ENCODE assay signal across 9 mouse cellular contexts in genomic region chr17:56137839-56138613, GRCm38 (mm10). TPM values are rescaled to one million over a fixed set of nuclear protein-coding genes. Genes with fewer than 3 reads are reported as not detected.
DNase-seq lines count a peak whose midpoint lies in the region; ATAC-seq and TF ChIP-seq lines count a peak whose summit lies in the region.
"Had no signal": no experiment of that assay in that cellular context is flagged by ENCODE, and none has a peak within 500 bp of the region (broad histone marks: within the 10 kb centered on the region; RNA-seq: fewer than 3 reads in every experiment).

No protein-coding gene starts in this region.

- no peak for TF ChIP-seq POLR2A in olfactory bulb, adult 2 months (IDR thresholded peaks at IDR 0.05; ENCODE audit: insufficient read depth, low read depth, low read length)

- H3K36me3 ChIP-seq in forebrain, embryonic 10.5 days (replicated peaks) = no peaks in the 10 kb centered on the region
- H3K36me3 ChIP-seq in forebrain, embryonic 11.5 days (ENCODE audit: control insufficient read depth, insufficient read depth, low read length) = no peaks in the 10 kb centered on the region
- no peaks in the 10 kb centered on the region for H3K36me3 ChIP-seq in neural tube, embryonic 11.5 days (ENCODE audit: control insufficient read depth, insufficient read depth, low read length)
- no peaks in the 10 kb centered on the region for H3K36me3 ChIP-seq in intestine, embryonic 14.5 days (ENCODE audit: control insufficient read depth, insufficient read depth, low read length)

- ATAC-seq in forebrain, embryonic 11.5 days (replicated peaks; ENCODE audit: low FRiP score) = no peak
- ATAC-seq in neural tube, embryonic 11.5 days (ENCODE audit: insufficient read depth, low FRiP score, low TSS enrichment) = no peak
- ATAC-seq in intestine, embryonic 14.5 days (replicated peaks; ENCODE audit: low FRiP score, low TSS enrichment, low read depth) = no peak

- TF ChIP-seq CTCF in olfactory bulb, adult 2 months (IDR thresholded peaks at IDR 0.05; ENCODE audit: insufficient read depth, low read depth, low read length) = no peak

- peaks cover 79% of the 10 kb centered on the region for H3K27me3 ChIP-seq in forebrain, embryonic 10.5 days (ENCODE audit: poor library complexity, severe bottlenecking)
- H3K27me3 ChIP-seq in forebrain, embryonic 11.5 days (ENCODE audit: control insufficient read depth, insufficient read depth, low read length) = peaks cover 37% of the 10 kb centered on the region
- H3K27me3 ChIP-seq in neural tube, embryonic 11.5 days (ENCODE audit: control insufficient read depth, insufficient read depth, low read length) = peaks cover 41% of the 10 kb centered on the region
- H3K27me3 ChIP-seq in intestine, embryonic 14.5 days (replicated peaks; ENCODE audit: control insufficient read depth, insufficient read depth, low read length) = peaks cover 49% of the 10 kb centered on the region

- 0 out of 2 replicates have a peak overlapping the region, but pooled peaks have one; percentile 6 for H3K4me3 ChIP-seq in forebrain, embryonic 10.5 days
- no peak overlapping the region for H3K4me3 ChIP-seq in forebrain, embryonic 11.5 days (ENCODE audit: low read depth, low read length)
- H3K4me3 ChIP-seq in neural tube, embryonic 11.5 days (ENCODE audit: low read depth, low read length) = no peak overlapping the region
- no peak overlapping the region for H3K4me3 ChIP-seq in intestine, embryonic 14.5 days (ENCODE audit: low read depth, low read length)
- peak overlapping the region; percentile 86 for H3K4me3 ChIP-seq in olfactory bulb, adult 2 months (ENCODE audit: insufficient read depth, low read depth, low read length)

- H3K9ac ChIP-seq in forebrain, embryonic 11.5 days (ENCODE audit: low read length) = no peak overlapping the region
- no peak overlapping the region for H3K9ac ChIP-seq in neural tube, embryonic 11.5 days (ENCODE audit: low read length)
- H3K9ac ChIP-seq in intestine, embryonic 14.5 days (ENCODE audit: low read length) = no peak overlapping the region
- H3K9ac ChIP-seq: liver, embryonic 14.5 days had no signal

- H3K4me1 ChIP-seq in forebrain, embryonic 10.5 days = peaks cover 75% of the 10 kb centered on the region
- H3K4me1 ChIP-seq in forebrain, embryonic 11.5 days (replicated peaks; ENCODE audit: control insufficient read depth, insufficient read depth, low read length) = peaks cover 15% of the 10 kb centered on the region
- H3K4me1 ChIP-seq in neural tube, embryonic 11.5 days (ENCODE audit: control insufficient read depth, insufficient read depth, low read length) = peaks cover 22% of the 10 kb centered on the region
- H3K4me1 ChIP-seq in intestine, embryonic 14.5 days (replicated peaks; ENCODE audit: control insufficient read depth, insufficient read depth, low read length) = peaks cover 33% of the 10 kb centered on the region
- H3K4me1 ChIP-seq in olfactory bulb, adult 2 months (ENCODE audit: control insufficient read depth, insufficient read depth, low read length) = peaks cover 61% of the 10 kb centered on the region

- no peak overlapping the region for H3K27ac ChIP-seq in forebrain, embryonic 10.5 days
- no peak overlapping the region for H3K27ac ChIP-seq in forebrain, embryonic 11.5 days (ENCODE audit: low read depth, low read length)
- no peak overlapping the region for H3K27ac ChIP-seq in neural tube, embryonic 11.5 days (ENCODE audit: low read depth, low read length)
- no peak overlapping the region for H3K27ac ChIP-seq in intestine, embryonic 14.5 days (ENCODE audit: low read depth)
- H3K27ac ChIP-seq in olfactory bulb, adult 2 months (ENCODE audit: insufficient read depth, low read depth, low read length) = no peak overlapping the region
- H3K27ac ChIP-seq: liver, embryonic 14.5 days had no signal

- no peaks in the 10 kb centered on the region for H3K9me3 ChIP-seq in forebrain, embryonic 10.5 days
- H3K9me3 ChIP-seq in forebrain, embryonic 11.5 days (ENCODE audit: control insufficient read depth, low read length) = no peaks in the 10 kb centered on the region
- no peaks in the 10 kb centered on the region for H3K9me3 ChIP-seq in neural tube, embryonic 11.5 days (ENCODE audit: control insufficient read depth, low read length)
- no peaks in the 10 kb centered on the region for H3K9me3 ChIP-seq in intestine, embryonic 14.5 days (ENCODE audit: control insufficient read depth, low read length)

- 10% methylated on average over 25 of the region's 25 CpGs for WGBS in forebrain, embryonic 10.5 days
- WGBS in forebrain, embryonic 11.5 days = 16% methylated on average over 25 of the region's 25 CpGs
- WGBS in neural tube, embryonic 11.5 days = 16% methylated on average over 25 of the region's 25 CpGs
- 16% methylated on average over 25 of the region's 25 CpGs for WGBS in intestine, embryonic 14.5 days
- WGBS in olfactory bulb, adult 2 months = 27% methylated on average over 25 of the region's 25 CpGs

- no peak for DNase-seq in forebrain, embryonic 10.5 days (ENCODE audit: extremely low spot score, low spot score)
- no peak for DNase-seq in forebrain, embryonic 11.5 days (ENCODE audit: low spot score)
- no peak for DNase-seq in neural tube, embryonic 11.5 days (ENCODE audit: low spot score)
- DNase-seq in neural tube, embryonic 10.5 days (ENCODE audit: extremely low spot score, low spot score) = no peak
- no peak for DNase-seq in intestine, embryonic 14.5 days (ENCODE audit: low spot score)
- DNase-seq in Muller cell, postnatal 12 days (ENCODE audit: inconsistent ontology term) = no peak
- no peak for DNase-seq in T-cell, adult 2 months (ENCODE audit: low spot score)

- H3K4me2 ChIP-seq in forebrain, embryonic 11.5 days (ENCODE audit: low read depth, low read length, severe bottlenecking) = no peak overlapping the region
- peak overlapping the region; percentile 97; the same call in 1 of the 2 replicates for H3K4me2 ChIP-seq in neural tube, embryonic 11.5 days (ENCODE audit: low read depth)
- peak overlapping the region; percentile 32 for H3K4me2 ChIP-seq in intestine, embryonic 14.5 days (ENCODE audit: low read length)

RNA-seq across cellular contexts. Expression of gene Sema6b, which starts 2.1 kb away (rescaled TPM):
- polyA plus RNA-seq in forebrain, embryonic 10.5 days (2016; fragmentation: Nextera tagmentation; extraction: Ambion mirVana) = 0.44 and 0.67 TPM in 2 replicates
- polyA plus RNA-seq in forebrain, embryonic 11.5 days (2014; fragmentation: Nextera tagmentation; extraction: Ambion mirVana) = 1.4 and 2.5 TPM in 2 replicates
- 3.9 and 4.3 TPM in 2 replicates for polyA plus RNA-seq in neural tube, embryonic 11.5 days (2014; fragmentation: Nextera tagmentation; extraction: Ambion mirVana)
- 0.86 and 1.3 TPM in 2 replicates for polyA plus RNA-seq in intestine, embryonic 14.5 days (2014; fragmentation: Nextera tagmentation; extraction: Ambion mirVana)
- polyA plus RNA-seq in olfactory bulb, adult 2 months (2012; ENCODE audit: insufficient read depth, insufficient read length, low replicate concordance, missing spikeins) = not detected in 2 replicates

RNA-seq across cellular contexts. Expression of gene Lrg1, which starts 16.2 kb away (rescaled TPM):
- polyA plus RNA-seq in forebrain, embryonic 10.5 days (2016; fragmentation: Nextera tagmentation; extraction: Ambion mirVana) = not detected in 2 replicates
- 0.17 and 0.51 TPM in 2 replicates for polyA plus RNA-seq in forebrain, embryonic 11.5 days (2014; fragmentation: Nextera tagmentation; extraction: Ambion mirVana)
- polyA plus RNA-seq in neural tube, embryonic 11.5 days (2014; fragmentation: Nextera tagmentation; extraction: Ambion mirVana) = not detected in 2 replicates
- 0.16 TPM in 1 of 2 replicates, not detected in the other for polyA plus RNA-seq in intestine, embryonic 14.5 days (2014; fragmentation: Nextera tagmentation; extraction: Ambion mirVana)
- polyA plus RNA-seq in olfactory bulb, adult 2 months (2012; ENCODE audit: insufficient read depth, insufficient read length, low replicate concordance, missing spikeins) = not detected in 2 replicates

RNA-seq across cellular contexts. Expression of gene Plin5, which starts 20.6 kb away (rescaled TPM):
- 0.25 and 0.33 TPM in 2 replicates for polyA plus RNA-seq in forebrain, embryonic 10.5 days (2016; fragmentation: Nextera tagmentation; extraction: Ambion mirVana)
- 0.21 TPM in 1 of 2 replicates, not detected in the other for polyA plus RNA-seq in forebrain, embryonic 11.5 days (2014; fragmentation: Nextera tagmentation; extraction: Ambion mirVana)
- 0.16 and 0.23 TPM in 2 replicates for polyA plus RNA-seq in neural tube, embryonic 11.5 days (2014; fragmentation: Nextera tagmentation; extraction: Ambion mirVana)
- polyA plus RNA-seq in intestine, embryonic 14.5 days (2014; fragmentation: Nextera tagmentation; extraction: Ambion mirVana) = 0.58 TPM in 2 replicates
- polyA plus RNA-seq in olfactory bulb, adult 2 months (2012; ENCODE audit: insufficient read depth, insufficient read length, low replicate concordance, missing spikeins) = not detected in 2 replicates

RNA-seq across cellular contexts. Expression of gene Tnfaip8l1, which starts 24.3 kb away (rescaled TPM):
- 7.4 and 8.1 TPM in 2 replicates for polyA plus RNA-seq in forebrain, embryonic 10.5 days (2016; fragmentation: Nextera tagmentation; extraction: Ambion mirVana)
- 7.7 and 8.4 TPM in 2 replicates for polyA plus RNA-seq in forebrain, embryonic 11.5 days (2014; fragmentation: Nextera tagmentation; extraction: Ambion mirVana)
- 10.2 and 11.0 TPM in 2 replicates for polyA plus RNA-seq in neural tube, embryonic 11.5 days (2014; fragmentation: Nextera tagmentation; extraction: Ambion mirVana)
- polyA plus RNA-seq in intestine, embryonic 14.5 days (2014; fragmentation: Nextera tagmentation; extraction: Ambion mirVana) = 11.3 and 14.0 TPM in 2 replicates
- not detected in 2 replicates for polyA plus RNA-seq in olfactory bulb, adult 2 months (2012; ENCODE audit: insufficient read depth, insufficient read length, low replicate concordance, missing spikeins)

RNA-seq across cellular contexts. Expression of gene Plin4, which starts 28.4 kb away (rescaled TPM):
- polyA plus RNA-seq in forebrain, embryonic 10.5 days (2016; fragmentation: Nextera tagmentation; extraction: Ambion mirVana) = 0.05 and 0.09 TPM in 2 replicates
- 0.07 TPM in 2 replicates for polyA plus RNA-seq in forebrain, embryonic 11.5 days (2014; fragmentation: Nextera tagmentation; extraction: Ambion mirVana)
- polyA plus RNA-seq in neural tube, embryonic 11.5 days (2014; fragmentation: Nextera tagmentation; extraction: Ambion mirVana) = 0.13 TPM in 1 of 2 replicates, not detected in the other
- 0.08 and 0.19 TPM in 2 replicates for polyA plus RNA-seq in intestine, embryonic 14.5 days (2014; fragmentation: Nextera tagmentation; extraction: Ambion mirVana)
- polyA plus RNA-seq in olfactory bulb, adult 2 months (2012; ENCODE audit: insufficient read depth, insufficient read length, low replicate concordance, missing spikeins) = not detected in 2 replicates

Comparison
In these comparisons a context has a peak if more than half of its experiments do, and no peak if none do; other contexts are left out.
1. H3K4me3 ChIP-seq: peak in forebrain, embryonic 10.5 days (single experiment) and olfactory bulb, adult 2 months (single experiment); none in forebrain, embryonic 11.5 days (single experiment), neural tube, embryonic 11.5 days (single experiment) and intestine, embryonic 14.5 days (single experiment).